Mouse (Mus musculus) lung, adult 2 months (tissue): ENCODE results near the gene Spire2.

Experiments
- CTCF ChIP-seq: fragments of 200-500 bp; IDR thresholded peaks from 2 replicates; pipeline ENCODE4 v1.5.1; 2011; ENCODE audit warnings: mild to moderate bottlenecking, low read length, control low read depth; ENCODE audit not compliant: insufficient read depth
- POLR2A ChIP-seq: fragments of 200-500 bp; IDR thresholded peaks from 2 replicates; pipeline ENCODE4 v1.6.1; 2011; ENCODE audit warnings: low read depth, mild to moderate bottlenecking, control low read depth, low read length, borderline replicate concordance; ENCODE audit errors: extremely low read depth

DNA sequence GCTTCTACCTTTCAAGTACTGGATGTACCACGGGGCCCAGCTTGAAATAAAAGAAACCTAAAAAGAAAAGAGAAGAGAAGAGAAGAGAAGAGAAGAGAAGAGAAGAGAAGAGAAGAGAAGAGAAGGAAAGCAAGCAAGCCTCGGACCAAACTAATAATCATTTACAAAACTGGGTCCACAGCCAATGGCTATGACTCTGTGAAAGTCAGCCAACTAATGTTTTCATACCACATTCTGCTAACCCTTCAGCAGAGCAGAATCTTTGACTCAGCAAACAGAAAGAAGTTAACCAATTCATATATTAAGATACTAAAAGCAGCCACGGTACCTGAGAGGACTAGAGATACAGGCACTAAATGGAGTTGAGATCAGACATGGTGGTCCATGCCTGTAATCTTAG is 40.2 kb upstream of the Spire2 start:
- no peak for TF ChIP-seq CTCF
- no peak for TF ChIP-seq POLR2A
